Mouse (Mus musculus) kidney, postnatal 0 days (tissue): Measurements from ENCODE around the gene Lrrc34. TPM values are rescaled to one million over a fixed set of nuclear protein-coding genes. Genes with fewer than 3 reads are reported as not detected.

ENCODE experiments used
- ATAC-seq: fragments of 200-750 bp; cut with Nextera tagmentation; replicated peaks from 2 replicates; pipeline ENCODE4 v1.8.0; 2017; ENCODE audit warnings: low read depth, moderate number of reproducible peaks, moderate TSS enrichment, moderate library complexity; ENCODE audit not compliant: low FRiP score
- DNase-seq: peaks from one replicate; pipeline ENCODE4 v3.0.0-alpha.2; 2016; ENCODE audit warnings: low spot score
- H3K27ac ChIP-seq: fragments of 300-500 bp; sonication (generic); 2 replicates; pipeline ENCODE4 v1.5.1; 2014; ENCODE audit warnings: mild to moderate bottlenecking
- H3K27me3 ChIP-seq: fragments of 300-500 bp; sonication (generic); 2 replicates; pipeline ENCODE4 v1.6.1; 2014; ENCODE audit warnings: low read length, mixed read lengths; ENCODE audit not compliant: insufficient read depth
- H3K36me3 ChIP-seq: fragments of 300-500 bp; sonication (generic); 2 replicates; pipeline ENCODE4 v1.6.1; 2014; ENCODE audit warnings: low read length, mixed read lengths; ENCODE audit not compliant: insufficient read depth
- H3K4me1 ChIP-seq: fragments of 300-500 bp; sonication (generic); replicated peaks from 2 replicates; pipeline ENCODE4 v1.6.1; 2014; ENCODE audit warnings: antibody characterized with exemption, low read length, mixed read lengths; ENCODE audit not compliant: insufficient read depth
- H3K4me2 ChIP-seq: fragments of 300-500 bp; sonication (generic); 2 replicates; pipeline ENCODE4 v1.6.1; 2014; ENCODE audit warnings: mild to moderate bottlenecking, low read length, moderate library complexity, mixed read lengths
- H3K4me3 ChIP-seq: fragments of 300-500 bp; sonication (generic); replicated peaks from 2 replicates; pipeline ENCODE4 v1.5.1; 2014; ENCODE audit warnings: low read depth, low read length
- H3K9ac ChIP-seq: fragments of 300-500 bp; sonication (generic); 2 replicates; pipeline ENCODE4 v1.6.1; 2014; ENCODE audit warnings: low read depth, low read length
- H3K9me3 ChIP-seq: fragments of 300-500 bp; sonication (generic); replicated peaks from 2 replicates; pipeline ENCODE4 v1.6.1; 2016; ENCODE audit warnings: low read length, inconsistent platforms, mixed read lengths
- CTCF ChIP-seq: IDR thresholded peaks from 2 replicates; pipeline ENCODE4 v1.5.1; 2016; ENCODE audit warnings: antibody characterized with exemption, low read depth, mild to moderate bottlenecking, moderate library complexity
- WGBS: fragments of 180-500 bp; shearing (Covaris S2); extraction: QIAGEN DNeasy Blood & Tissue Kit; methylation state at CpG from one replicate; pipeline ENCODE4 v1.1.7; 2014; 5-methylcytosine and 5-hydroxymethylcytosine counted together
- polyA plus RNA-seq: library from polyadenylated mRNA; unstranded; fragments of >200 nt; fragmentation: Nextera tagmentation; extraction: Ambion mirVana; gene quantifications from 2 replicates; pipeline ENCODE4 v1.2.1, GENCODE M21; 2015

Lrrc34 gene
- polyA plus RNA-seq, 1 experiment from 2014 or later = 2.8 TPM

DNA sequence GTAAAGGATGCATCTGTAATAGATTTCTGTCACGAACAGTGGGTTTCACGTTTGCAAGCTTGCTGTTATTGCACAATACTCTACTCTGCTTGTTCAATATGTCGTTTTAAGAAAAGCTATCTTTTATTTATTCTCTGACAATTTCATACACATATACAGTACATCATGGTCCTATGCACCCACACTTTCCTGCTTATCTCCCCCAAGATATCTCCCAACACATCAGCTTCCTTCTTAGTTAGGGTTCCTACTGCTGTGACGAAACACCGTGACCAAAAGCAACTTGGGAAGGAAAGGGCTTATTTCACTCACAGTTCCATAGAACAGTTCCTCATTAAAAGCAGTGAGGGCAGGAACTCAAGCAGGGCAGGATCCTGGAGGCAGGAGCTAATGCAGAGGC lies 8.3 kb upstream of the Lrrc34 start:
- no peak for ATAC-seq
- Histone ChIP-seq H3K36me3 (no peaks in the 10 kb centered on the region), H3K4me1 (0 out of 2 replicates have a peak, but pooled peaks cover under 1% of the 10 kb centered on the region), H3K9me3 (no peaks in the 10 kb centered on the region), H3K27ac (no peak overlapping the region), H3K4me3 (no peak overlapping the region), H3K9ac (no peak overlapping the region), H3K27me3 (no peaks in the 10 kb centered on the region), H3K4me2 (no peak overlapping the region)
- DNase-seq = no peak
- WGBS = 71% methylated on average over 5 of the region's 5 CpGs
- TF ChIP-seq CTCF = no peak

DNA sequence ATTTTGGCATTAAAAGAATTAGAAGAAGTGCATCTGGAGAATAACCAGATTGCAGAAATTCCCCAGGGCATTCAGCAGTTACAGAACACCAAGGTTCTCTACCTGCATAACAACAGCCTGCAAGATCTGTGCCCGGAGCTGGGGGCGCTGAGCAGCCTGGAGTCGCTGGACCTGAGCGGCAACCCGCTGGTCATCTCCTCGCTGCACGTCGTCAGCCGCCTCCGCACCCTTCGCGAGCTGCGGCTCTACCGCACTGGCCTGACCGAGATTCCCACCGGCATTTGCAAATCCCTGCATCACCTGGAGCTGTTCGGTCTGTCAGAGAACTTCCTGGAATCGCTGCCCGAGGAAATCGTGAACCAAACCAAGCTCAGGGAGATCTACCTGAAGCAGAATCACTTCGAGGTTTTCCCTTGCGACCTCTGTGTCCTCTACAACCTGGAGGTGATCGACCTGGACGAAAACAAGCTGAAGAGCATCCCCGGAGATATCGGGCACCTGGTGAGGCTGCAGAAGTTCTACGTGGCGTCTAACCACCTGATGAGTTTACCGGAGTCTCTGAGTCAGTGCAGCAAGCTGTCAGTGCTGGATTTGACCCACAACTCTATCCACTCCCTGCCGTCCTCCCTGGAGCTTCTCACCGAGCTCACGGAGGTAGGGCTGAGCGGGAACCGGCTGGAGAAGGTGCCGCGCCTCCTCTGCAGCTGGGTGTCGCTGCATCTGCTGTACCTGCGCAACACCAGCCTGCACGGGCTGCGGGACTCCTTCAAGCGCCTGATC lies 2.6 kb upstream of the Lrrc34 start:
- Histone ChIP-seq H3K27me3 (no peaks in the 10 kb centered on the region), H3K27ac (no peak overlapping the region), H3K4me2 (peak overlapping the region; percentile 75), H3K4me1 (peaks cover 16% of the 10 kb centered on the region), H3K4me3 (peak overlapping the region; percentile 40), H3K9ac (0 out of 2 replicates have a peak overlapping the region, but pooled peaks have one; percentile 25), H3K36me3 (no peaks in the 10 kb centered on the region), H3K9me3 (no peaks in the 10 kb centered on the region)
- peak; percentile 34 for DNase-seq
- peak; percentile 65 for TF ChIP-seq CTCF
- ATAC-seq = peak; percentile 53; the same call in 1 of the 2 replicates
- under 1% methylated on average over 41 of the region's 41 CpGs for WGBS

DNA sequence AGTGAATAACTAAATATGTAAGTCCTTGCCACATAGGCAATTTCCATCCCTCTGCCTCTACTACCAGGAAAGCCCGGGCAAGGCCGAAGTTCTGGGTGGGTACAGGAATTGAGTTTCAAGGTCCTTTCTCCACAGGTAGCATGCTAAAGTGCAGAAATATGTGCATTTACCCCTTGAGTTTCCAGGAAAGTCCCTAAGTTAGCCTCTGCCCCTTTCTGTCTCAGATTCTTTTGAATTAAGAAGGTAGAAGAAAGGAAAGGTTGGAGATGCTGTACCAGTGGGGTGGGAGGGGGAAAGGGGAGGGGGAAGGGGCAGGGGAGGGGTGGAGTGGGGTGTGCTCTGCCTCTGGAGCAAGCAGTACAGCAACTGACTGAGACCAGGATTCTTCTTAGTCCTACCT lies 797 bp upstream of the Lrrc34 start:
- no peak for TF ChIP-seq CTCF
- Histone ChIP-seq H3K9ac (no peak overlapping the region), H3K36me3 (no peaks in the 10 kb centered on the region), H3K4me3 (no peak overlapping the region), H3K27ac (no peak overlapping the region), H3K9me3 (no peaks in the 10 kb centered on the region), H3K27me3 (no peaks in the 10 kb centered on the region), H3K4me2 (no peak overlapping the region), H3K4me1 (peaks cover 16% of the 10 kb centered on the region)
- WGBS = 90% methylated on average over 2 of the region's 2 CpGs
- DNase-seq = no peak
- no peak for ATAC-seq

DNA sequence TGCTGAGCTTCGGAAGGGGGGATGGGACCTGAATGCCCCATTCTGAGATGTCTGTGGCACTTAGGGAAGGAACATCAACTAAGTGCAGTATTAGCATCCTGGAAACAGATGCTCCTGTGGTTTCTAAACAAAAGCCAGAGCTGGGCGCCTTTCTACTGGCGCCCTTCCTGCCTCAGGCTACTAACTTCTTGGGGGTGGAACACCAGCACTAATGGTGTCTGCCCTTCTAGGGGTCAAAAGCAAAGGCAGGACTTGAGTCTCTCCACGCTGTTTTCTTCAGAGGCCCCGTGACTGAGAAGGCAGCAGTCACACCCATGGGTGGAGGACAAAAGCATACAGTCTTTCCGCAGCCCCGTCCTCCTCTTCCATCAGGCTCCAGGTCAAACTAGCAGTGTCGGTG lies 908 bp downstream of the Lrrc34 start:
- H3K27ac ChIP-seq = no peak overlapping the region
- H3K4me2 ChIP-seq = no peak overlapping the region
- 60% methylated on average over 8 of the region's 8 CpGs for WGBS
- H3K9me3 ChIP-seq = no peaks in the 10 kb centered on the region
- H3K36me3 ChIP-seq = no peaks in the 10 kb centered on the region
- ATAC-seq = no peak
- H3K4me1 ChIP-seq = peaks cover 16% of the 10 kb centered on the region
- TF ChIP-seq CTCF = no peak
- no peak for DNase-seq
- H3K27me3 ChIP-seq = no peaks in the 10 kb centered on the region
- H3K9ac ChIP-seq = no peak overlapping the region
- no peak overlapping the region for H3K4me3 ChIP-seq

DNA sequence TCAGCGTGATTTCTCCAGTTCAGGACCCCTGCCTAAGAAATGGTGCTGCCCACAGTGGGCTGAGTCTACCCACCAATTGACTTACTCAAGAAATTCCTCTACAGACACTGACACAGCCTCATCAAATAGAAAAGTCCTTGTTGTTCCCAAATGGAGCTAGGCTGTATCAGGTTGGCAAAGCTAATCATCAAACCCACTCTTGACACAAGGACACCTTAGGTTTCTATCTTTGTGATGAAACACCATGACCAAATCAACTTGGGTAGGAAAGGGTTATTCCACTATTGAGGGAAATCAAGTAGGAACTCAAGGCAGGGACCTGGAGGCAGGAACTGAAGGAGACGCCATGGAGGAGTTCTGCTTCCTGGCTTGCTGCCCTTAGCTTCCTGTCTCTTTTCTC lies 3.5 kb downstream of the Lrrc34 start, which contains the start of gene Lrriq4:
Lrriq4 (plus strand) TSS at position 301 of the 400 bp plus-strand sequence.
- 63% methylated on average over 2 of the region's 2 CpGs for WGBS
- DNase-seq (no peak), ATAC-seq (no peak)
- H3K4me1 ChIP-seq = 0 out of 2 replicates have a peak, but pooled peaks cover 5% of the 10 kb centered on the region
- H3K4me2 ChIP-seq = no peak within 1 kb of the TSS
- TF ChIP-seq CTCF = no peak
- no peak within 1 kb of the TSS for H3K27ac ChIP-seq
- H3K27me3 ChIP-seq = no peaks in the 10 kb centered on the region
- H3K4me3 ChIP-seq = no peak within 1 kb of the TSS
- H3K36me3 ChIP-seq = no peaks in the 10 kb centered on the region
- no peaks in the 10 kb centered on the region for H3K9me3 ChIP-seq
- H3K9ac ChIP-seq = no peak within 1 kb of the TSS

DNA sequence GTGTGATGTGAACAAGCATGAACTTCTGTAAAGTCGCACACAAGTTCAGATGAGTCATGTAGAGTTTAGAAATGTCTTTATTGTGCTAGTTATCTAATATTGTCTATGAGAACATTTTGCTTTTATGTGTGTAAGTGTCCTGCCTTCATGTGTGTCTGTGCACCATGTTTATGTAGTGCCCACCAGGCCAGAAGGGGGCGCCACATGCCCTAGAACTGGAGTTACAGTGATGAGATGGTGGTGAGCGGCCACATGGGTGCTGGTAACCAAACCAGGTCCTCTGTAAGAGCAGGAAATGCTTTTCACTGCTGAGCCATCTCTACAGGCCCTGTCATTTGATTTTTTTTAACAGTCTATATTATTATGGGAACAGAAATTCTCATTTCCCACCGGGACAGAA lies 12.0 kb downstream of the Lrrc34 start:
- no peak overlapping the region for H3K4me2 ChIP-seq
- DNase-seq (no peak), ATAC-seq (no peak)
- no peak overlapping the region for H3K9ac ChIP-seq
- H3K27me3 ChIP-seq = no peaks in the 10 kb centered on the region
- WGBS = 82% methylated on average over 4 of the region's 4 CpGs
- H3K9me3 ChIP-seq = no peaks in the 10 kb centered on the region
- no peak for TF ChIP-seq CTCF
- no peak overlapping the region for H3K4me3 ChIP-seq
- H3K36me3 ChIP-seq = no peaks in the 10 kb centered on the region
- H3K27ac ChIP-seq = no peak overlapping the region
- H3K4me1 ChIP-seq = no peaks in the 10 kb centered on the region
